Mouse (Mus musculus) G1E (cell line): ENCODE results near the gene C1qtnf5.

Experiments used
- CTCF ChIP-seq: IDR thresholded peaks from 2 replicates; pipeline ENCODE4 v1.5.1; 2012; ENCODE audit warnings: low read depth, low read length, inconsistent platforms, mixed read lengths
- POLR2AphosphoS5 ChIP-seq: IDR thresholded peaks from 2 replicates; pipeline ENCODE4 v1.6.1; 2012; ENCODE audit warnings: low read depth, low read length, inconsistent platforms; ENCODE audit not compliant: insufficient replicate concordance

GRCm38 (mm10) chr9:44144023-44144717 is 37.1 kb downstream of the C1qtnf5 start:
- TF ChIP-seq CTCF (no peak), POLR2AphosphoS5 (no peak)
